Mouse (Mus musculus) splenic B cell, adult 2 months (primary cell): ENCODE measurements around the gene Fam3a.
A peak's percentile ranks its signal among the peaks of the same experiment; 100 is the strongest.
"Not testable (repeated sequence)": the region's sequence is repeated elsewhere in the genome, so short reads cannot be mapped to it uniquely, and the experiment has no call there.

ENCODE experiments used
- DNase-seq: peaks from one replicate; pipeline ENCODE4 v3.0.0-alpha.2; 2011; ENCODE audit warnings: low read depth, low spot score
- H3K27me3 ChIP-seq: 2 replicates; pipeline ENCODE4 v1.6.1; 2012; ENCODE audit warnings: mild to moderate bottlenecking, low read length, moderate library complexity, mixed read lengths; ENCODE audit not compliant: control insufficient read depth, poor library complexity, insufficient read depth, severe bottlenecking
- H3K36me3 ChIP-seq: 2 replicates; pipeline ENCODE4 v1.6.1; 2012; ENCODE audit warnings: mild to moderate bottlenecking, low read length, moderate library complexity, mixed read lengths; ENCODE audit not compliant: control insufficient read depth, poor library complexity, insufficient read depth, severe bottlenecking

The Fam3a gene

GRCm38 (mm10) chrX:74368209-74368909, 24.7 kb downstream of the Fam3a start:
- Histone ChIP-seq H3K27me3 (no peaks in the 10 kb centered on the region), H3K36me3 (no peaks in the 10 kb centered on the region)
- peak; percentile 66 for DNase-seq

GRCm38 (mm10) chrX:74367512-74367911, 25.6 kb downstream of the Fam3a start:
- Histone ChIP-seq H3K27me3 (no peaks in the 10 kb centered on the region), H3K36me3 (no peaks in the 10 kb centered on the region)
- no peak for DNase-seq

GRCm38 (mm10) chrX:74359171-74359570, 33.9 kb downstream of the Fam3a start:
- no peak for DNase-seq
- Histone ChIP-seq H3K36me3 (no peaks in the 10 kb centered on the region), H3K27me3 (no peaks in the 10 kb centered on the region)

GRCm38 (mm10) chrX:74357069-74357468, 36.0 kb downstream of the Fam3a start:
- H3K36me3 ChIP-seq, H3K27me3 ChIP-seq, DNase-seq: not testable (repeated sequence)

GRCm38 (mm10) chrX:74353467-74353770, 39.7 kb downstream of the Fam3a start, which contains the start of gene Lage3:
Gene Lage3 (minus strand): TSS chrX:74353618.
- H3K27me3 ChIP-seq = no peaks in the 10 kb centered on the region
- DNase-seq = peak; percentile 87
- no peaks in the 10 kb centered on the region for H3K36me3 ChIP-seq

GRCm38 (mm10) chrX:74352645-74353466, 40.2 kb downstream of the Fam3a start:
- Histone ChIP-seq H3K27me3 (no peaks in the 10 kb centered on the region), H3K36me3 (no peaks in the 10 kb centered on the region)
- DNase-seq = no peak
